In genomic region chr11:100702081-100702851, GRCm38 (mm10) we compare ENCODE assay signal across 8 mouse cellular contexts. TPM values are rescaled to one million over a fixed set of nuclear protein-coding genes. Genes with fewer than 3 reads are reported as not detected.
DNase-seq lines count a peak whose midpoint lies in the region; ATAC-seq and TF ChIP-seq lines count a peak whose summit lies in the region.

No protein-coding gene starts in this region.

- intact Hi-C loops in heart, adult 2 months (cut with DNase I), result loop anchor here (2.0 kb wide), 2 partner anchors 75 to 131 kb away; no protein-coding TSS in a partner anchor

- H3K4me2 ChIP-seq in liver, embryonic 15.5 days, result peak overlapping the region; percentile 63
- peak overlapping the region; percentile 35 for H3K4me2 ChIP-seq in neural tube, embryonic 13.5 days

- 33% methylated on average over 19 of the region's 19 CpGs for WGBS in heart, adult 2 months
- WGBS in kidney, adult 2 months, result 33% methylated on average over 19 of the region's 19 CpGs
- 40% methylated on average over 19 of the region's 19 CpGs for WGBS in liver, embryonic 15.5 days (ENCODE audit: insufficient replicate concordance)
- WGBS in neural tube, embryonic 13.5 days, result 42% methylated on average over 19 of the region's 19 CpGs

- H3K4me1 ChIP-seq in MEL (ENCODE audit: control insufficient read depth in 1 of 2, insufficient read depth in 2 of 2, low read length in 2 of 2), result peaks cover 3 to 7% of the 10 kb centered on the region in 2 experiments; a peak in 3 of 4 replicates
- H3K4me1 ChIP-seq in heart, adult 2 months (ENCODE audit: control insufficient read depth, insufficient read depth, low read length), result peaks cover 8% of the 10 kb centered on the region
- H3K4me1 ChIP-seq in kidney, adult 2 months (ENCODE audit: control insufficient read depth, insufficient read depth, low read length), result peaks cover 7% of the 10 kb centered on the region
- H3K4me1 ChIP-seq in liver, embryonic 15.5 days (replicated peaks), result peaks cover 41% of the 10 kb centered on the region
- H3K4me1 ChIP-seq in neural tube, embryonic 13.5 days (replicated peaks), result peaks cover 12% of the 10 kb centered on the region

- peak overlapping the region; percentile 63 for H3K27ac ChIP-seq in MEL (ENCODE audit: control insufficient read depth, low read depth, low read length)
- H3K27ac ChIP-seq in heart, adult 2 months, result peak overlapping the region; percentile 48; the same call in 1 of the 2 replicates
- no peak overlapping the region for H3K27ac ChIP-seq in kidney, adult 2 months (ENCODE audit: insufficient read depth, low read depth, low read length)
- no peak overlapping the region for H3K27ac ChIP-seq in liver, embryonic 15.5 days (replicated peaks)
- H3K27ac ChIP-seq in neural tube, embryonic 13.5 days (replicated peaks), result no peak overlapping the region

- H3K9me3 ChIP-seq in MEL (replicated peaks; ENCODE audit: insufficient read depth, low read length), result no peaks in the 10 kb centered on the region
- no peaks in the 10 kb centered on the region for H3K9me3 ChIP-seq in liver, embryonic 15.5 days (replicated peaks)
- H3K9me3 ChIP-seq in neural tube, embryonic 13.5 days, result no peaks in the 10 kb centered on the region

- peaks cover 0 to 12% of the 10 kb centered on the region in 2 experiments; a peak in 2 of 4 replicates for H3K36me3 ChIP-seq in MEL (ENCODE audit: control insufficient read depth in 1 of 2, insufficient read depth in 2 of 2, low read length in 2 of 2)
- H3K36me3 ChIP-seq in heart, adult 2 months (ENCODE audit: control insufficient read depth, insufficient read depth, low read length), result no peaks in the 10 kb centered on the region
- H3K36me3 ChIP-seq in kidney, adult 2 months (ENCODE audit: control insufficient read depth, insufficient read depth, low read length), result no peaks in the 10 kb centered on the region
- peaks cover 25% of the 10 kb centered on the region for H3K36me3 ChIP-seq in liver, embryonic 15.5 days (replicated peaks)
- peaks cover 30% of the 10 kb centered on the region for H3K36me3 ChIP-seq in neural tube, embryonic 13.5 days

- no peak; the same call in 1 of the 2 replicates for ATAC-seq in liver, embryonic 15.5 days (ENCODE audit: insufficient read depth)
- ATAC-seq in neural tube, embryonic 13.5 days (ENCODE audit: low read depth), result peak; percentile 40; the same call in 1 of the 2 replicates

- no peaks in the 10 kb centered on the region for H3K79me2 ChIP-seq in MEL (ENCODE audit: control insufficient read depth, insufficient read depth, low read length, poor library complexity)
- no peaks in the 10 kb centered on the region for H3K79me2 ChIP-seq in heart, adult 2 months (replicated peaks; ENCODE audit: control insufficient read depth, insufficient read depth, low read length)

- peak; percentile 95 for TF ChIP-seq RAD21 in MEL (IDR thresholded peaks at IDR 0.05; ENCODE audit: low read depth, low read length)

- TF ChIP-seq EP300 in MEL (IDR thresholded peaks at IDR 0.05; ENCODE audit: low read depth in 1 of 2, low read length in 2 of 2), result no peak
- peak; percentile 89 for TF ChIP-seq EP300 in heart, adult 2 months (IDR thresholded peaks at IDR 0.05; ENCODE audit: insufficient read depth, low read depth, low read length)

- TF ChIP-seq CTCF in MEL (IDR thresholded peaks at IDR 0.05 in 2 of 3, conservative IDR thresholded peaks at IDR 0.05 in 1 of 3; ENCODE audit: control insufficient read depth in 1 of 3, insufficient read depth in 1 of 3, low read depth in 2 of 3, low read length in 3 of 3, poor library complexity in 1 of 3, severe bottlenecking in 1 of 3), result peak; percentile 89 to 98 (median 93)
- peak; percentile 99 for TF ChIP-seq CTCF in heart, adult 2 months (IDR thresholded peaks at IDR 0.05)
- TF ChIP-seq CTCF in kidney, adult 2 months (conservative IDR thresholded peaks at IDR 0.05; ENCODE audit: insufficient read depth, insufficient read length, low read depth, low read length), result peak; percentile 97

- H3K4me3 ChIP-seq in MEL (ENCODE audit: control insufficient read depth in 1 of 2, insufficient read depth in 1 of 2, low read depth in 2 of 2, low read length in 2 of 2), result peak overlapping the region; percentile 73 to 92
- peak overlapping the region; percentile 22; the same call in 1 of the 2 replicates for H3K4me3 ChIP-seq in heart, adult 2 months
- peak overlapping the region; percentile 31; the same call in 1 of the 2 replicates for H3K4me3 ChIP-seq in kidney, adult 2 months (ENCODE audit: insufficient read depth, low read depth, low read length)
- peak overlapping the region; percentile 49 for H3K4me3 ChIP-seq in liver, embryonic 15.5 days (replicated peaks)
- no peak overlapping the region for H3K4me3 ChIP-seq in neural tube, embryonic 13.5 days

- peak; percentile 35 to 57; a peak in 2 of 4 replicates for TF ChIP-seq POLR2A in MEL (IDR thresholded peaks at IDR 0.05; ENCODE audit: control insufficient read depth in 1 of 2, insufficient read depth in 1 of 2, low read depth in 1 of 2, low read length in 2 of 2, poor library complexity in 1 of 2)
- 0 out of 2 replicates have a peak, but pooled peaks have one; percentile 15 for TF ChIP-seq POLR2A in heart, adult 2 months (IDR thresholded peaks at IDR 0.05; ENCODE audit: insufficient read depth, low read depth, low read length)
- no peak for TF ChIP-seq POLR2A in kidney, adult 2 months (IDR thresholded peaks at IDR 0.05; ENCODE audit: low read depth, low read length)

- DNase-seq in B cell, adult 2 months, result peak; percentile 78 to 81
- DNase-seq in MEL (ENCODE audit: low read depth, low spot score), result peak; percentile 96
- DNase-seq in cerebellum, postnatal 36 days, result peak; percentile 56 to 59
- DNase-seq in heart, adult 2 months, result peak; percentile 60 to 72
- DNase-seq in kidney, adult 2 months, result peak; percentile 77
- no peak for DNase-seq in testis, postnatal 14 days (ENCODE audit: low spot score)

- no peaks in the 10 kb centered on the region for H3K27me3 ChIP-seq in MEL (ENCODE audit: control insufficient read depth in 1 of 2, insufficient read depth in 2 of 2, low read length in 2 of 2)
- no peaks in the 10 kb centered on the region for H3K27me3 ChIP-seq in heart, adult 2 months (ENCODE audit: control insufficient read depth, insufficient read depth, low read length)
- no peaks in the 10 kb centered on the region for H3K27me3 ChIP-seq in kidney, adult 2 months (replicated peaks; ENCODE audit: control insufficient read depth, insufficient read depth, low read length)
- no peaks in the 10 kb centered on the region for H3K27me3 ChIP-seq in liver, embryonic 15.5 days
- H3K27me3 ChIP-seq in neural tube, embryonic 13.5 days, result peaks cover 15% of the 10 kb centered on the region; the same call in 1 of the 2 replicates

- H3K9ac ChIP-seq in MEL (ENCODE audit: control insufficient read depth, low read depth, low read length, poor library complexity, severe bottlenecking), result peak overlapping the region; percentile 74
- peak overlapping the region; percentile 56 for H3K9ac ChIP-seq in heart, adult 2 months (ENCODE audit: low read depth, low read length)
- H3K9ac ChIP-seq in liver, embryonic 15.5 days, result no peak overlapping the region
- H3K9ac ChIP-seq in neural tube, embryonic 13.5 days, result no peak overlapping the region

RNA-seq across cellular contexts. Expression of gene Dhx58, which starts 1.8 kb away (rescaled TPM):
- total RNA-seq in MEL (2012; rRNA removed), result 2.9 and 3.6 TPM in 2 replicates
- polyA plus RNA-seq in MEL (2012; ENCODE audit: insufficient read depth in 1 of 2, insufficient read length in 2 of 2, low read depth in 1 of 2, low replicate concordance in 2 of 2, missing spikeins in 1 of 2), result 1 to 10 TPM in 1 of 2 experiments, not detected in 1; 3.9 TPM
- under 1 TPM; 0.55 to 0.70 TPM for total RNA-seq in heart, adult 2 months (2021)
- 2.8 and 3.0 TPM in 2 replicates for polyA plus RNA-seq in heart, adult 2 months (2012; rRNA removed)
- polyA plus RNA-seq in kidney, adult 2 months (2012; rRNA removed), result 3.7 and 6.2 TPM in 2 replicates
- polyA plus RNA-seq in liver, embryonic 15.5 days (2015; fragmentation: Nextera tagmentation; extraction: Ambion mirVana), result 2.7 and 2.8 TPM in 2 replicates
- 2.1 and 4.1 TPM in 2 replicates for polyA plus RNA-seq in neural tube, embryonic 13.5 days (2015; fragmentation: Nextera tagmentation; extraction: Ambion mirVana)

RNA-seq across cellular contexts. Expression of gene Kat2a, which starts 10.0 kb away (rescaled TPM):
- 57.9 and 59.6 TPM in 2 replicates for total RNA-seq in MEL (2012; rRNA removed)
- polyA plus RNA-seq in MEL (2012; ENCODE audit: insufficient read depth in 1 of 2, insufficient read length in 2 of 2, low read depth in 1 of 2, low replicate concordance in 2 of 2, missing spikeins in 1 of 2), result 100 to 1,000 TPM in 1 of 2 experiments, 10 to 100 TPM in 1; 63.7 to 143 TPM
- 10 to 100 TPM; 13.1 to 14.0 TPM for total RNA-seq in heart, adult 2 months (2021)
- polyA plus RNA-seq in heart, adult 2 months (2012; rRNA removed), result 18.9 and 21.7 TPM in 2 replicates
- 25.9 and 29.0 TPM in 2 replicates for polyA plus RNA-seq in kidney, adult 2 months (2012; rRNA removed)
- polyA plus RNA-seq in liver, embryonic 15.5 days (2015; fragmentation: Nextera tagmentation; extraction: Ambion mirVana), result 13.2 and 14.1 TPM in 2 replicates
- 54.7 TPM in 2 replicates for polyA plus RNA-seq in neural tube, embryonic 13.5 days (2015; fragmentation: Nextera tagmentation; extraction: Ambion mirVana)

RNA-seq across cellular contexts. Expression of gene Zfp385c, which starts 10.0 kb away (rescaled TPM):
- 0.12 TPM in 1 of 2 replicates, not detected in the other for total RNA-seq in MEL (2012; rRNA removed)
- under 1 TPM in 1 of 2 experiments, not detected in 1; 0.15 TPM for polyA plus RNA-seq in MEL (2012; ENCODE audit: insufficient read depth in 1 of 2, insufficient read length in 2 of 2, low read depth in 1 of 2, low replicate concordance in 2 of 2, missing spikeins in 1 of 2)
- under 1 TPM; 0.34 to 0.48 TPM for total RNA-seq in heart, adult 2 months (2021)
- polyA plus RNA-seq in heart, adult 2 months (2012; rRNA removed), result 0.59 and 0.61 TPM in 2 replicates
- polyA plus RNA-seq in kidney, adult 2 months (2012; rRNA removed), result 0.14 and 0.34 TPM in 2 replicates
- polyA plus RNA-seq in liver, embryonic 15.5 days (2015; fragmentation: Nextera tagmentation; extraction: Ambion mirVana), result not detected in 2 replicates
- 0.10 and 0.21 TPM in 2 replicates for polyA plus RNA-seq in neural tube, embryonic 13.5 days (2015; fragmentation: Nextera tagmentation; extraction: Ambion mirVana)

RNA-seq across cellular contexts. Expression of gene Hspb9, which starts 11.4 kb away (rescaled TPM):
- 0.49 and 0.73 TPM in 2 replicates for total RNA-seq in MEL (2012; rRNA removed)
- polyA plus RNA-seq in MEL (2012; ENCODE audit: insufficient read depth in 1 of 2, insufficient read length in 2 of 2, low read depth in 1 of 2, low replicate concordance in 2 of 2, missing spikeins in 1 of 2), result 1 to 10 TPM in 1 of 2 experiments, not detected in 1; 2.1 TPM
- not detected for total RNA-seq in heart, adult 2 months (2021)
- 0.50 and 0.62 TPM in 2 replicates for polyA plus RNA-seq in heart, adult 2 months (2012; rRNA removed)
- polyA plus RNA-seq in kidney, adult 2 months (2012; rRNA removed), result 0.48 and 0.49 TPM in 2 replicates
- 0.24 TPM in 1 of 2 replicates, not detected in the other for polyA plus RNA-seq in liver, embryonic 15.5 days (2015; fragmentation: Nextera tagmentation; extraction: Ambion mirVana)
- polyA plus RNA-seq in neural tube, embryonic 13.5 days (2015; fragmentation: Nextera tagmentation; extraction: Ambion mirVana), result 0.43 TPM in 1 of 2 replicates, not detected in the other

RNA-seq across cellular contexts. Expression of gene Rab5c, which starts 35.7 kb away (rescaled TPM):
- 233 and 263 TPM in 2 replicates for total RNA-seq in MEL (2012; rRNA removed)
- polyA plus RNA-seq in MEL (2012; ENCODE audit: insufficient read depth in 1 of 2, insufficient read length in 2 of 2, low read depth in 1 of 2, low replicate concordance in 2 of 2, missing spikeins in 1 of 2), result 100 to 1,000 TPM in 1 of 2 experiments, not detected in 1; 249 TPM
- 10 to 100 TPM; 53.0 to 56.3 TPM for total RNA-seq in heart, adult 2 months (2021)
- 69.3 and 97.8 TPM in 2 replicates for polyA plus RNA-seq in heart, adult 2 months (2012; rRNA removed)
- polyA plus RNA-seq in kidney, adult 2 months (2012; rRNA removed), result 445 and 472 TPM in 2 replicates
- 19.2 and 20.2 TPM in 2 replicates for polyA plus RNA-seq in liver, embryonic 15.5 days (2015; fragmentation: Nextera tagmentation; extraction: Ambion mirVana)
- polyA plus RNA-seq in neural tube, embryonic 13.5 days (2015; fragmentation: Nextera tagmentation; extraction: Ambion mirVana), result 30.0 and 35.1 TPM in 2 replicates

Comparison
In these comparisons a context has a peak if more than half of its experiments do, and no peak if none do; other contexts are left out.
1. H3K27ac ChIP-seq: peak in MEL (single experiment) and heart, adult 2 months (single experiment); none in kidney, adult 2 months (single experiment), liver, embryonic 15.5 days (single experiment) and neural tube, embryonic 13.5 days (single experiment).
2. H3K9ac ChIP-seq: peak in MEL (single experiment) and heart, adult 2 months (single experiment); none in liver, embryonic 15.5 days (single experiment) and neural tube, embryonic 13.5 days (single experiment).
3. Peak in every context shown above with its lines, with median percentiles within 50 percentile points of each other: CTCF ChIP-seq.